Mouse (Mus musculus): ENCODE measurements around the gene Ttc25. TPM values are rescaled to one million over a fixed set of nuclear protein-coding genes. Genes with fewer than 3 reads are reported as not detected.

Gene Ttc25
- polyA plus RNA-seq, 1 experiment = not detected

- Histone ChIP-seq H3K27ac (ENCODE audit: insufficient read depth, low read depth, low read length) (peak overlapping the region; percentile 74; the same call in 1 of the 2 replicates), H3K4me1 (ENCODE audit: control insufficient read depth, insufficient read depth, low read length) (peaks cover 16% of the 10 kb centered on the region), H3K4me3 (ENCODE audit: insufficient read depth, low read depth, low read length) (no peak overlapping the region)
- WGBS = 82% methylated on average over 9 of the region's 9 CpGs
- TF ChIP-seq POLR2A (IDR thresholded peaks at IDR 0.05; ENCODE audit: insufficient read depth, low read depth, low read length) (no peak), CTCF (IDR thresholded peaks at IDR 0.05; ENCODE audit: insufficient read depth, low read depth, low read length) (no peak)
Measured at GRCm38 (mm10) chr11:100603155-100603554, 57.7 kb downstream of the Ttc25 start.

GRCm38 (mm10) chr11:100603813-100604212 is 58.4 kb downstream of the Ttc25 start:
- peak overlapping the region; percentile 74 for H3K27ac ChIP-seq (ENCODE audit: insufficient read depth, low read depth, low read length)

GRCm38 (mm10) chr11:100604321-100605005 is 59.1 kb downstream of the Ttc25 start:
- Histone ChIP-seq H3K4me1 (ENCODE audit: control insufficient read depth, insufficient read depth, low read length) (peaks cover 19% of the 10 kb centered on the region), H3K4me3 (ENCODE audit: insufficient read depth, low read depth, low read length) (no peak overlapping the region), H3K27ac (ENCODE audit: insufficient read depth, low read depth, low read length) (no peak overlapping the region)
- no peak for TF ChIP-seq POLR2A (IDR thresholded peaks at IDR 0.05; ENCODE audit: insufficient read depth, low read depth, low read length)
- TF ChIP-seq CTCF (IDR thresholded peaks at IDR 0.05; ENCODE audit: insufficient read depth, low read depth, low read length) = no peak
- 46% methylated on average over 4 of the region's 4 CpGs for WGBS

More at GRCm38 (mm10) chr11:100603813-100604212, 58.4 kb downstream of the Ttc25 start:
- peaks cover 18% of the 10 kb centered on the region for H3K4me1 ChIP-seq (ENCODE audit: control insufficient read depth, insufficient read depth, low read length)
- no peak overlapping the region for H3K4me3 ChIP-seq (ENCODE audit: insufficient read depth, low read depth, low read length)
- 51% methylated on average over 8 of the region's 8 CpGs for WGBS
- no peak for TF ChIP-seq POLR2A (IDR thresholded peaks at IDR 0.05; ENCODE audit: insufficient read depth, low read depth, low read length)
- TF ChIP-seq CTCF (IDR thresholded peaks at IDR 0.05; ENCODE audit: insufficient read depth, low read depth, low read length) = no peak

DNA sequence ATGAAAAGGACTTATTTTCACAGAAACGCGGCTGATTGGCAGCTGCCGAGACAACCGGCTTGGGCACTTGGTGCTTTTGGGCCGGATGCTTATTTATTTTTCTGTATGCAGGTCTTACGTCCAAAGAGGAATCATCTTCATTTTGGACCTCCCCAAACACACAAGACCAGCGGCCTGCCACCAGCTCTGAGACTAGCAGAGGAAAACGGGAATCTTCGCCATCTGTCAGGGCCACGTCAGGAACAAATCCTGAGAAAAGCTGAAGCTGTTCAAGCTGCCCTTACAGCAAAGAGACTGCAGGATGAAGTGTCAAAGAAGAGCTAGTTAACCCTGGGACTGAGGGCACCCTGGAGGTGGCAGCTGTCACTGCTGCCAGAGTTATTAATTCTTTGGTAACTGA is 60.0 kb downstream of the Ttc25 start:
- TF ChIP-seq CTCF (IDR thresholded peaks at IDR 0.05; ENCODE audit: insufficient read depth, low read depth, low read length) (no peak), POLR2A (IDR thresholded peaks at IDR 0.05; ENCODE audit: insufficient read depth, low read depth, low read length) (no peak)
- 57% methylated on average over 10 of the region's 10 CpGs for WGBS
- no peak overlapping the region for H3K4me3 ChIP-seq (ENCODE audit: insufficient read depth, low read depth, low read length)
- no peak overlapping the region for H3K27ac ChIP-seq (ENCODE audit: insufficient read depth, low read depth, low read length)
- peaks cover 25% of the 10 kb centered on the region for H3K4me1 ChIP-seq (ENCODE audit: control insufficient read depth, insufficient read depth, low read length)

DNA sequence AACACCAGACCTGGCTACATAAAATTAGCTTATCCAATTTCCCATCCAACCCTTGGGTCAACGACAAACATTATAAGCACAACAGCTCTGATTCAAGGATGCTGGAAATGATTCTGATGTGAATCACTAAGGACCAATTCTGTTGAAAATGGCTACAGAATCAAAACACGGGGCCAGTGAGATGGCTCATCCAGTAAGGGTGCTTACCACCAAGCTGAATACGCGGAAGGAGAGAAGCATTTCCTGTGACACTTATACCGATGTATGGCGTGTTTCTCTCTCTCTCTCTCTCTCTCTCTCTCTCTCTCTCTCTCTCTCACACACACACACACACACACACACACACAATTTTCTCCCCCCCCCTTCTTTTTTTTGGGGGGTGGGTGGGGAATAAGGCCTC is 61.7 kb downstream of the Ttc25 start:
- Histone ChIP-seq H3K4me3 (ENCODE audit: insufficient read depth, low read depth, low read length) (no peak overlapping the region), H3K27ac (ENCODE audit: insufficient read depth, low read depth, low read length) (no peak overlapping the region), H3K4me1 (ENCODE audit: control insufficient read depth, insufficient read depth, low read length) (peaks cover 28% of the 10 kb centered on the region)
- TF ChIP-seq POLR2A (IDR thresholded peaks at IDR 0.05; ENCODE audit: insufficient read depth, low read depth, low read length) (no peak), CTCF (IDR thresholded peaks at IDR 0.05; ENCODE audit: insufficient read depth, low read depth, low read length) (no peak)
- 87% methylated on average over 6 of the region's 6 CpGs for WGBS

DNA sequence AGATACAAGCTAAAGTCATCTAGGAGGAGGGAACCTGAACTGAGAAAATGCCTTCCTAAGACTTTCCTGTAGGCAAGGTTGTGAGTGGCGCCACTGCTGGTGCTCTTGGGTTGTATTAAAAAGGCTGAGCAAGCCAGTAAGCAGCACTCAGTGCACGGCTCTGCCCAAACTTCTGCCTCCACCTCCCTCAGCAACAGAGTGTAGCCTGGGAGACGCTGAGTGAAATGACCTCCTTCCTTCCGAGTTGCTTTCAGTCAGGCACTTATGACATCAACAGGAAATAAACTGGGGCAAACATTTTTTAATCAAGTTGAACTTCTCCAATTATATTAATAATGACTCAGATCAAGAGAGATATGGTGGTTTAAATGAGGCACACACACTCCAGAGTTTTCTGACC is 63.4 kb downstream of the Ttc25 start:
- no peak for TF ChIP-seq POLR2A (IDR thresholded peaks at IDR 0.05; ENCODE audit: insufficient read depth, low read depth, low read length)
- no peak for TF ChIP-seq CTCF (IDR thresholded peaks at IDR 0.05; ENCODE audit: insufficient read depth, low read depth, low read length)
- Histone ChIP-seq H3K4me1 (ENCODE audit: control insufficient read depth, insufficient read depth, low read length) (peaks cover 25% of the 10 kb centered on the region), H3K27ac (ENCODE audit: insufficient read depth, low read depth, low read length) (no peak overlapping the region), H3K4me3 (ENCODE audit: insufficient read depth, low read depth, low read length) (no peak overlapping the region)
- WGBS = 37% methylated on average over 4 of the region's 4 CpGs

DNA sequence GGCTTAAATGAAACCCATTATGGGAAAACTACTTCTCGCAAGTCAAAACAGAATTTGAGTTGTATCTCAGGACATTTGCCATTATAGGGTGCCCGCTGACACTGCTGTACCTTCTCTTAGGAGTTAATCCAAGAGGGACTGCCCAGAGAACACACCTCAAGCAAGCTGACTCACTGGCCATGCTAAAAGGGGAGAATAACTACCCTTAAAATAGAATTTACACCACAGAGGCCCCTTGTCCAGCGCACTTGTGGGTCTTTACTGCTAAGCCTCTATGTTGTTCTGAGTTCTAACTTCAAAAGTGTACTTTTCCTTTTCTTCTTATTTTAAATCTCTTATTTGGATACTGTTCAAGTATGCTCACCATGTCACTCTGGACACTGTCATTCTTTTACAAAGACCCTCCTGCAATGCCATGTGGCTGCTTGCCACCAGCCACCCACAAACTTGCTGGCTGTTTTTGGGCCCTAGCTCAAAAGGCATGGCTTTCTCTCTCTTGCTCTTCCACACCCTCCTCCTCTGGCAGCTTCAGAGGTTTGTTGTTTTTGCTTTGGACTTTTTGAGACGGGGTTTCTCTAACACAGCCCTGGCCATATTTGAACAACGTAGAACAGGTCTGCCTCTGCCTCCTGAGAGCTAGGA is 64.1 kb downstream of the Ttc25 start:
- Histone ChIP-seq H3K4me1 (ENCODE audit: control insufficient read depth, insufficient read depth, low read length) (peaks cover 24% of the 10 kb centered on the region), H3K27ac (ENCODE audit: insufficient read depth, low read depth, low read length) (no peak overlapping the region), H3K4me3 (ENCODE audit: insufficient read depth, low read depth, low read length) (no peak overlapping the region)
- TF ChIP-seq POLR2A (IDR thresholded peaks at IDR 0.05; ENCODE audit: insufficient read depth, low read depth, low read length) (no peak), CTCF (IDR thresholded peaks at IDR 0.05; ENCODE audit: insufficient read depth, low read depth, low read length) (no peak)
- 46% methylated on average over 5 of the region's 5 CpGs for WGBS

GRCm38 (mm10) chr11:100609997-100610680 is 64.7 kb downstream of the Ttc25 start:
- peaks cover 24% of the 10 kb centered on the region for H3K4me1 ChIP-seq (ENCODE audit: control insufficient read depth, insufficient read depth, low read length)
- 0 out of 2 replicates have a peak overlapping the region, but pooled peaks have one; percentile 9 for H3K27ac ChIP-seq (ENCODE audit: insufficient read depth, low read depth, low read length)
- 42% methylated on average over 9 of the region's 9 CpGs for WGBS
- H3K4me3 ChIP-seq (ENCODE audit: insufficient read depth, low read depth, low read length) = no peak overlapping the region
- TF ChIP-seq POLR2A (IDR thresholded peaks at IDR 0.05; ENCODE audit: insufficient read depth, low read depth, low read length) (no peak), CTCF (IDR thresholded peaks at IDR 0.05; ENCODE audit: insufficient read depth, low read depth, low read length) (no peak)

DNA sequence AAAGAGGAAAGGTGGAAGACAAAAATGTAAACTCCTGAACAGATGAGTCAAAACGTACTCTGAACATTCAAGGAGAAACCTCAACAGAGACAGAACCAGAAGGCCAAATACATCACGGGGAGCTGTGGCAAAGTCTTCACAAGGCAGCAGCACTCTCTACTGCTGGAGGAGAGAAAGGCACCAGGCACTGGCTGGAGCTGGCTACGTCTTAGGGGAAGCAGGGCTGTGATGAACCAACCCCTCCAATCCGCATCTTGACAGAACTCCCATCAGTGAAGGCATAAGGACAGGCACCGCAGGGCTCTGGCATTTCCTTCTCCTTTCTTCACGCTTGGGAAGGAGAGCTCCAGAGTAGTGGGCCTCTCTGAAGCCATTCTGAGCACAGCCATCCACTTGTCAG is 66.2 kb downstream of the Ttc25 start:
- Histone ChIP-seq H3K27ac (ENCODE audit: insufficient read depth, low read depth, low read length) (no peak overlapping the region), H3K4me3 (ENCODE audit: insufficient read depth, low read depth, low read length) (no peak overlapping the region), H3K4me1 (ENCODE audit: control insufficient read depth, insufficient read depth, low read length) (peaks cover 15% of the 10 kb centered on the region)
- WGBS = 60% methylated on average over 6 of the region's 6 CpGs
- TF ChIP-seq POLR2A (IDR thresholded peaks at IDR 0.05; ENCODE audit: insufficient read depth, low read depth, low read length) = no peak
- TF ChIP-seq CTCF (IDR thresholded peaks at IDR 0.05; ENCODE audit: insufficient read depth, low read depth, low read length) = no peak

Measured in olfactory bulb, adult 2 months (tissue).